Mouse (Mus musculus) cerebellum, adult (tissue): ENCODE data around the gene Notch1.

Experiments
- ATAC-seq: cut with Nextera tagmentation; 2 replicates; pipeline ENCODE4 v1.9.2; 2017; ENCODE audit warnings: mild to moderate bottlenecking, moderate library complexity, mixed read lengths; ENCODE audit not compliant: insufficient number of reproducible peaks, low FRiP score, low TSS enrichment

Gene Notch1

DNA sequence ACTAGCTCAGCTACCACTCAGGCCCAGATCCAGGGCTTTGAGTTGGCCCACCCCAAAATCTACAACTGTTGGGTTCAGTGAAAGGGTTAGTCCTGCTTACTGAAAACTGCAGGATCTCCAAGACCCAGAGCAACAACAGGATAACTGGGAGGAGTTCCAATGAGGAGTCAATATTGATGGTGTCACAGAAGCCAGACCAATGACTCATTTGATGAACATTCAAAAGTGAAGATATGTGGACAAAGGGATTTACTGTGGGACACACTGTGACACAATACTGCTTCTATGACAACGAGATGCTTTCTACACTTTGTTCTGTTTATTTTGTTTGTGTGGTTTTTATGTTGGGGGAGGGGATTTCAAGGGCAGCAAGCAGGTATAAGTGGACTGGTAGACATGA, 98.3 kb downstream of the Notch1 start:
- no peak for ATAC-seq

- no peak for ATAC-seq
These were observed 99.4 kb downstream of the Notch1 start for GRCm38 (mm10) chr2:26417066-26417465.

- ATAC-seq = no peak
These were observed 105.5 kb downstream of the Notch1 start for GRCm38 (mm10) chr2:26410931-26411411.

DNA sequence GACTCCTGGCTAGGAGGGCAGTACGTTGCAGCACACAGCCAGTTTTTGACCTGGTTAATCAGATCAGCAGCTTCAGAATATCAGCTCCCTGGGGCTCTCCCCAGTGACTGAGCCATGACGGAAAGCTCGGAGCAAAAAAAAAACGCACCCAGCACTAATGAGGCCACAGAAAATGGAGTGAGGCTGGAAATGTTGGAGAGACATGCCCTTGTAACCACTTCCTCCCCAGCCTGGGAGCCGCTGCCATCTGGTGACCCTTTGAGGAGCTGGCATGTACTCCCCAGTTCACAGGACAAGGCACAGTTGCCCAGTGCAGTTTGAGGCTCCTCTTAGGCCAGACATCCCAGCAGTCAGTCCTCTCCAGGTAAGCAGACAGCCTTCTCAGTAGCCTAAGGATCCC, 106.4 kb downstream of the Notch1 start:
- no peak for ATAC-seq

- ATAC-seq = no peak
These were observed 107.1 kb downstream of the Notch1 start for GRCm38 (mm10) chr2:26409362-26409761.

GRCm38 (mm10) chr2:26408515-26409356, 107.7 kb downstream of the Notch1 start, which contains the start of gene Inpp5e:
Inpp5e (minus strand) TSS chr2:26409203.
- ATAC-seq = peak; percentile 81
